Mouse (Mus musculus) stomach, embryonic 14.5 days (tissue): ENCODE data around the gene Gtf2i. TPM values are rescaled to one million over a fixed set of nuclear protein-coding genes. Genes with fewer than 3 reads are reported as not detected.

Experiments
- ATAC-seq: fragments of 200-750 bp; cut with Nextera tagmentation; 2 replicates; pipeline ENCODE4 v1.8.0; 2017; ENCODE audit warnings: low read depth, moderate TSS enrichment; ENCODE audit not compliant: insufficient number of reproducible peaks, insufficient read depth, low FRiP score
- H3K27ac ChIP-seq: fragments of 300-500 bp; sonication (generic); 2 replicates; pipeline ENCODE4 v1.5.1; 2014; ENCODE audit warnings: mild to moderate bottlenecking, low read length, moderate library complexity, mixed read lengths
- H3K27me3 ChIP-seq: fragments of 300-500 bp; sonication (generic); 2 replicates; pipeline ENCODE4 v1.6.1; 2014; ENCODE audit warnings: low read length, control low read depth, mixed read lengths; ENCODE audit not compliant: control insufficient read depth, insufficient read depth
- H3K36me3 ChIP-seq: fragments of 300-500 bp; sonication (generic); 2 replicates; pipeline ENCODE4 v1.6.1; 2014; ENCODE audit warnings: mild to moderate bottlenecking, control low read depth, low read length, moderate library complexity, mixed read lengths; ENCODE audit not compliant: control insufficient read depth, insufficient read depth
- H3K4me1 ChIP-seq: fragments of 300-500 bp; sonication (generic); 2 replicates; pipeline ENCODE4 v1.6.1; 2014; ENCODE audit warnings: low read length, control low read depth, mixed read lengths; ENCODE audit not compliant: control insufficient read depth, insufficient read depth
- H3K4me2 ChIP-seq: fragments of 300-500 bp; sonication (generic); replicated peaks from 2 replicates; pipeline ENCODE4 v1.6.1; 2014; ENCODE audit warnings: low read depth, low read length, control low read depth
- H3K4me3 ChIP-seq: fragments of 300-500 bp; sonication (generic); 2 replicates; pipeline ENCODE4 v1.5.1; 2014; ENCODE audit warnings: low read depth, low read length, control low read depth
- H3K9ac ChIP-seq: fragments of 300-500 bp; sonication (generic); replicated peaks from 2 replicates; pipeline ENCODE4 v1.6.1; 2014; ENCODE audit warnings: low read depth, mild to moderate bottlenecking, control low read depth, low read length, moderate library complexity, mixed read lengths
- H3K9me3 ChIP-seq: fragments of 300-500 bp; sonication (generic); 2 replicates; pipeline ENCODE4 v1.6.1; 2016; ENCODE audit warnings: low read depth, low read length, control low read depth; ENCODE audit not compliant: control insufficient read depth
- WGBS: fragments of 180-500 bp; shearing (Covaris S2); extraction: QIAGEN DNeasy Blood & Tissue Kit; methylation state at CpG from one replicate; pipeline ENCODE4 v1.1.7; 2014; 5-methylcytosine and 5-hydroxymethylcytosine counted together
- polyA plus RNA-seq: library from polyadenylated mRNA; unstranded; fragments of >200 nt; fragmentation: Nextera tagmentation; extraction: Ambion mirVana; gene quantifications from 2 replicates; pipeline ENCODE4 v1.2.1, GENCODE M21; 2014

The Gtf2i gene
- polyA plus RNA-seq, 1 experiment from 2014 or later: 184 TPM

GRCm38 (mm10) chr5:134269751-134270150 lies 44.8 kb downstream of the Gtf2i start:
- Histone ChIP-seq H3K9me3 (no peaks in the 10 kb centered on the region), H3K4me3 (no peak overlapping the region), H3K36me3 (peaks cover 90% of the 10 kb centered on the region), H3K4me2 (no peak overlapping the region), H3K4me1 (no peaks in the 10 kb centered on the region), H3K27ac (no peak overlapping the region), H3K9ac (no peak overlapping the region), H3K27me3 (no peaks in the 10 kb centered on the region)
- 84% methylated on average over 5 of the region's 5 CpGs for WGBS
- ATAC-seq: no peak

- Histone ChIP-seq H3K36me3 (peaks cover 92% of the 10 kb centered on the region), H3K4me1 (no peaks in the 10 kb centered on the region), H3K27ac (no peak overlapping the region), H3K9me3 (no peaks in the 10 kb centered on the region), H3K27me3 (no peaks in the 10 kb centered on the region), H3K4me2 (no peak overlapping the region), H3K4me3 (no peak overlapping the region), H3K9ac (no peak overlapping the region)
- ATAC-seq: no peak
- WGBS: 95% methylated on average over 8 of the region's 8 CpGs
Measured at GRCm38 (mm10) chr5:134268751-134269150, 45.8 kb downstream of the Gtf2i start.

- no peak for ATAC-seq
- 80% methylated on average over 18 of the region's 18 CpGs for WGBS
- Histone ChIP-seq H3K36me3 (peaks cover 91% of the 10 kb centered on the region), H3K9ac (no peak overlapping the region), H3K9me3 (no peaks in the 10 kb centered on the region), H3K4me2 (no peak overlapping the region), H3K27ac (no peak overlapping the region), H3K4me3 (no peak overlapping the region), H3K4me1 (no peaks in the 10 kb centered on the region), H3K27me3 (no peaks in the 10 kb centered on the region)
Measured at GRCm38 (mm10) chr5:134266404-134266803, 48.2 kb downstream of the Gtf2i start.

DNA sequence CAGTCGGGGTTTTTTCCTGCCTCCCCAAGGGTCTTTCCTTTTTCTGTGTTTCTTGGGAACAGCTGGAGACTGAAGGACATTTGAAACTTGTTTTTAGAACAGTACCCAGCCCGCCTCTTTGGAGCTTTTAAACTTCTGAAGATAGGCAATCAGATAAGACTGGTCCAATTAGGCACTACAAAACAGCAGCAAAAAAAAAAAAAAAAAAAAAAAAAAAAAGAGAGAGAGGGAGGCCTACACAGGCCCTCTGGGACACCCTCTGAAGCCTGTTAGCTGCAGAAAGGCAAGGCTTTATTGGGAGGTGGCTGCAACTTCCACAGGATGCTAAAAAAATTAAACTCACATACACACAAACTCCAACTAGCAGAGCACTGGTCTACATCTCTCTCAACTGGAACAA lies 48.7 kb downstream of the Gtf2i start:
- WGBS: 79% methylated on average over 2 of the region's 2 CpGs
- Histone ChIP-seq H3K27ac (no peak overlapping the region), H3K4me1 (no peaks in the 10 kb centered on the region), H3K9me3 (no peaks in the 10 kb centered on the region), H3K4me3 (no peak overlapping the region), H3K27me3 (no peaks in the 10 kb centered on the region), H3K36me3 (peaks cover 91% of the 10 kb centered on the region), H3K9ac (no peak overlapping the region), H3K4me2 (no peak overlapping the region)
- no peak for ATAC-seq

DNA sequence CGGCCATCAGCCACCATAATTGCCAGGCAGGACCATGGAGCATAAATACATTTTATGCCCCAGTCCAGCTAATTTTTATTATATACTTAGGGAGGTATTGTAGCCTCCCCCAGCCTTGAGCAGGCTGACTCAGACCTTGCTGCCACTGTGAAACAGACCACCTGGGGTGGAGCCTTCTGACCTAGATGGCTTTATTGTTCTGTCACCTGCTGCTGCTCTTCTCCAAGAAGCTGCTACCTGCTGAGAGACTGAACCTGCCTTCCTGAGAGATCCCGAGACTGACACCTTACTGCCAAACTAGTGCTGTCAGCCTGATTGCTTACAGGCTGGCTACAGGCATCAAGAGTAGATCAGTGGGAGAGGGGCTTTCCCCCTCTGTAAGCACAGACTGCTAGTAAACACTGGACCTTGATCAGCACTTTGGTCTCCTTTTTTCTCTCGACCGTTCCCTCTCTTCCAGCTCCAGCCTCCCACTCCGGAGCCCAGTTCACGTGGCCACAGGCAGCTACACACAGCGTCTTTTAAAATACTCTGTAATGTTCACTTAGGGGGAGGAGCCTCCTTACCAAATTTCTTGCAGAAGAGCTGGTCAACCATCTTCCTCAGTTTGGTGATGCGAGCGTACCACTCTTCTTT lies 54.4 kb downstream of the Gtf2i start:
- peaks cover 93% of the 10 kb centered on the region for H3K36me3 ChIP-seq
- no peaks in the 10 kb centered on the region for H3K4me1 ChIP-seq
- H3K9me3 ChIP-seq: no peaks in the 10 kb centered on the region
- ATAC-seq: no peak
- WGBS: 92% methylated on average over 9 of the region's 9 CpGs
- no peak overlapping the region for H3K27ac ChIP-seq
- no peak overlapping the region for H3K4me2 ChIP-seq
- H3K27me3 ChIP-seq: no peaks in the 10 kb centered on the region
- no peak overlapping the region for H3K9ac ChIP-seq
- H3K4me3 ChIP-seq: no peak overlapping the region

DNA sequence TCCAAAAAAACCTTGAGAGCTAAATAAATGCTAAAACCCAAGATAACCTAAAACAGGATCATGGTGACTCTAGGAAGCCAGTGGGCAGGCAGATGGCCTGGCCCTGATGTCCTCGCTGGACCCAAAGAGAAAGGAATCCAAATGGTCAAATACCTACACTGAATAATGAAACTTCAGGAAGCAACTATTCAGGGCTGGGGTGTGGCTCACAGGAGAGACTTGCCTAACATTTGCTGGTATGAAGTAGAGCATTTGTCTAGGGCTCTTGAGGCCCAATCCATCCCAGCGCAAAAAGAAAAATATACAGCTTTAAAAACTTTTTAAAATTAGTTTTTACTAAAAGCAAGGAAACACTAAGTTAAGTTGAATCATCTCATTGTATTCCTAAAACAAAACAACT lies 55.6 kb downstream of the Gtf2i start:
- H3K4me1 ChIP-seq: no peaks in the 10 kb centered on the region
- no peaks in the 10 kb centered on the region for H3K27me3 ChIP-seq
- no peak overlapping the region for H3K9ac ChIP-seq
- H3K4me3 ChIP-seq: no peak overlapping the region
- H3K36me3 ChIP-seq: peaks cover 93% of the 10 kb centered on the region
- no peak overlapping the region for H3K27ac ChIP-seq
- no peak overlapping the region for H3K4me2 ChIP-seq
- no peaks in the 10 kb centered on the region for H3K9me3 ChIP-seq
- ATAC-seq: no peak
- 97% methylated on average over 2 of the region's 2 CpGs for WGBS

DNA sequence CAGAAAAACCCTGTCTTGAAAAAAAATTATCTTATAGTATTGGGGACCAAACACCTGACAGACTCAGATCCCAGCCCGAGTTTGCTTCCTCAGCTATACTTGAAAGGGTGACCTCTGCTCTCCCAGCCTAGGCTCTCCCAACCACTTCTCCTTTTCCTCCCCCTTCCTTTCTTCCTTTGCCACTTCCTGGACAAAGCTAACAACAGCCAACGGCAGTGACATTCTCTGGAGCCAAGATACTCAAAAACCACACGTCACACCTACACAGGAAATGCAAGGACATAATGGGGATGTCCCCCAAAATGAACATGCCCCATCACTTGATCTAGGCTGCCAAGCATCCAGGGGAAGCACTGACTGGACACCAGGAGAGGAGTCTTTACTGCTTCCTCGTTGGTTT lies 56.2 kb downstream of the Gtf2i start:
- H3K4me3 ChIP-seq: no peak overlapping the region
- no peak overlapping the region for H3K9ac ChIP-seq
- H3K27ac ChIP-seq: no peak overlapping the region
- peaks cover 93% of the 10 kb centered on the region for H3K36me3 ChIP-seq
- no peaks in the 10 kb centered on the region for H3K27me3 ChIP-seq
- WGBS: 84% methylated on average over 4 of the region's 4 CpGs
- no peak overlapping the region for H3K4me2 ChIP-seq
- H3K9me3 ChIP-seq: no peaks in the 10 kb centered on the region
- no peaks in the 10 kb centered on the region for H3K4me1 ChIP-seq
- no peak for ATAC-seq

DNA sequence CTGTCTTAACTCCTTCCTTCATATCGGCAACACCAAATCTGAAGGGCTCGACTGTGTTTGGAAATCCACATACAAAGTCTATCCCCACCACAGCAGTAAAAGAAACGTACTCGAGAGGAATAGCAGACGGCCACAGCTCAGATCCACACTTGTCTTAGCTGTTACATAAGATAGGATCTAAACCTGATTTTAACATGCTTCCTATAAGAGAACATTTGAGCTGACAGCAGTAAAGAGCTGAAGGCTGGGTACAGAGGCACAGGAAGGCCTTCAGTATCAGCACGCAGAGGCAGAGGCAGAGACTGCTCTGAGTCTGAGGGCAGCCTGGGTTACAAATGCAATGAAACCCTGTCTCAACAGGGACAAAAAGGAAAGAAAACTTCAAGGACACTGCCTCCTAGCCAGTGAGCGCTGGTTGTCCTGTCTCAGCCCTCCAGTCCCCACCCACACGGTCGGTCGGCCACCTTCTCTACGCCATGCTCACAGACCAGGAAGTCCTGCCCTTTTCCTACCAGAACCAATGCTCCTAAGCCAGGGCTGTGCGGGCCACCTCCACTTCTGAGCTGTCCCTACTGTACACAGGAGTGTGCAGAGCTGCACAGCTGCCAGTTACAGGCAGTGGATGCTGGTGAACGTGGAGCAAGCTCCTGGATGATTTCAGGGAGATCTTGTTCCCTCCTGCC lies 57.1 kb downstream of the Gtf2i start:
- Histone ChIP-seq H3K4me1 (no peaks in the 10 kb centered on the region), H3K27ac (no peak overlapping the region), H3K9ac (no peak overlapping the region), H3K9me3 (no peaks in the 10 kb centered on the region), H3K4me2 (no peak overlapping the region), H3K27me3 (no peaks in the 10 kb centered on the region), H3K4me3 (no peak overlapping the region), H3K36me3 (peaks cover 93% of the 10 kb centered on the region)
- no peak for ATAC-seq
- WGBS: 91% methylated on average over 13 of the region's 13 CpGs

DNA sequence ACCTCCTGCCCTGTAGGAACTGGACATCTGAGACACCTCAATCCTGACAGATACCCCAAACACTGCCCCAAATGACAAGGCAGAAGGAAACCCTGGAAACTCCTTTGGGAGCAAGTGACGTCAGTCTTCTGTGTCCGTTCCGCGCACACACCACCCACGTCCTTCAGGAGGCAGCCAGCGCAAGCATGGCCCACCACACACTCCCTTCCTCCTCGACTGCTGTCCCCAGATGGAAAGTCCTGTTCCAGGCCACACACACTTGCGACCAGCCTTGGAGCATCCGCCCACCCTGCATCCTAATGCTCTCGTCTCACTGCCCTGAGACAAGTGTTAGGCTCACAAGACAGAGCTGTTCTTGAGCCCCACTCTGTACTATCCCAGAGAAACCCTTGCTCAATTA lies 59.3 kb downstream of the Gtf2i start:
- H3K27me3 ChIP-seq: no peaks in the 10 kb centered on the region
- WGBS: 90% methylated on average over 10 of the region's 10 CpGs
- no peaks in the 10 kb centered on the region for H3K9me3 ChIP-seq
- no peak overlapping the region for H3K27ac ChIP-seq
- H3K9ac ChIP-seq: no peak overlapping the region
- no peaks in the 10 kb centered on the region for H3K4me1 ChIP-seq
- no peak overlapping the region for H3K4me3 ChIP-seq
- H3K4me2 ChIP-seq: no peak overlapping the region
- peaks cover 92% of the 10 kb centered on the region for H3K36me3 ChIP-seq
- ATAC-seq: no peak
